Mouse (Mus musculus) midbrain, postnatal 0 days (tissue): ENCODE results near the gene Olfr963. TPM values are rescaled to one million over a fixed set of nuclear protein-coding genes. Genes with fewer than 3 reads are reported as not detected.

Experiments used
- ATAC-seq: fragments of 200-750 bp; cut with Nextera tagmentation; 2 replicates; pipeline ENCODE4 v1.8.0; 2017; ENCODE audit warnings: moderate number of reproducible peaks, mild to moderate bottlenecking, moderate TSS enrichment, moderate library complexity; ENCODE audit not compliant: low FRiP score
- DNase-seq: peaks from one replicate; pipeline ENCODE4 v3.0.0-alpha.2; 2015; ENCODE audit warnings: low spot score
- H3K27ac ChIP-seq: fragments of 300-500 bp; sonication (generic); 2 replicates; pipeline ENCODE4 v1.5.1; 2014; ENCODE audit warnings: low read depth, mild to moderate bottlenecking, low read length, mixed read lengths
- H3K27me3 ChIP-seq: fragments of 300-500 bp; sonication (generic); 2 replicates; pipeline ENCODE4 v1.6.1; 2014; ENCODE audit warnings: low read length, control low read depth, mixed read lengths; ENCODE audit not compliant: insufficient read depth
- H3K36me3 ChIP-seq: fragments of 300-500 bp; sonication (generic); 2 replicates; pipeline ENCODE4 v1.6.1; 2014; ENCODE audit warnings: low read length, control low read depth, mixed read lengths; ENCODE audit not compliant: insufficient read depth
- H3K4me1 ChIP-seq: fragments of 300-500 bp; sonication (generic); 2 replicates; pipeline ENCODE4 v1.6.1; 2014; ENCODE audit warnings: mild to moderate bottlenecking, control low read depth, antibody characterized with exemption, low read length, mixed read lengths; ENCODE audit not compliant: insufficient read depth
- H3K4me2 ChIP-seq: fragments of 300-500 bp; sonication (generic); 2 replicates; pipeline ENCODE4 v1.6.1; 2014; ENCODE audit warnings: low read depth, mild to moderate bottlenecking, low read length, mixed read lengths; ENCODE audit not compliant: poor library complexity, severe bottlenecking
- H3K4me3 ChIP-seq: fragments of 300-500 bp; sonication (generic); 2 replicates; pipeline ENCODE4 v1.5.1; 2014; ENCODE audit warnings: low read depth, mild to moderate bottlenecking, low read length, moderate library complexity
- H3K9ac ChIP-seq: fragments of 300-500 bp; sonication (generic); replicated peaks from 2 replicates; pipeline ENCODE4 v1.6.1; 2014; ENCODE audit warnings: mild to moderate bottlenecking, low read length, moderate library complexity, mixed read lengths; ENCODE audit not compliant: poor library complexity, severe bottlenecking
- H3K9me3 ChIP-seq: fragments of 300-500 bp; sonication (generic); 2 replicates; pipeline ENCODE4 v1.6.1; 2016; ENCODE audit warnings: low read length, control low read depth
- CTCF ChIP-seq: IDR thresholded peaks from 2 replicates; pipeline ENCODE4 v1.5.1; 2016; ENCODE audit warnings: antibody characterized with exemption, mild to moderate bottlenecking
- WGBS: fragments of 180-500 bp; shearing (Covaris S2); extraction: QIAGEN DNeasy Blood & Tissue Kit; methylation state at CpG from one replicate; pipeline ENCODE4 v1.1.7; 2014; 5-methylcytosine and 5-hydroxymethylcytosine counted together
- polyA plus RNA-seq: library from polyadenylated mRNA; unstranded; fragments of >200 nt; fragmentation: Nextera tagmentation; extraction: Ambion mirVana; gene quantifications from 2 replicates; pipeline ENCODE4 v1.2.1, GENCODE M21; 2015
- total RNA-seq: library from RNA; depleted of rRNA; stranded (reverse); fragments of >200 nt; gene quantifications from 2 replicates; pipeline ENCODE4 v1.2.3, GENCODE M21; 2014; rRNA removed

The Olfr963 gene
- total RNA-seq (not detected in 2 replicates), polyA plus RNA-seq (not detected in 2 replicates)

DNA sequence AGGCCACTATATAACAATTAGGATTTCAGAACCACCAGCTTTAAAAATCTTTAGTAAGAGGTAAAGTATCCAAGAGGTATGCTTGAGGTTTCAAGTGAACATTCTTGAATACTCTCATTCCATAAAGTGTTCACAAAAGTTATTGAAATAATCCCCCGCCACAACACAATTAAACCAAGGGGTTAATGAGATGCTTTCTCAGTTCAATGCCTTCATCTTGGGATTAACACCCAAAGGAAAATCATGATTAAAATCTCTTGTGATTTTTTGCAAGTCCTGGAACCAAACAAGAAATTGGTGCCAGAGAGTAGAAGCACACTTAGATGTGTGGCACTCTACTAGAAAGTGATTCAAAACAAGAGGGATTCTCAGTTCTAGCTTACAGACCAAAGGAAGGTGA lies at the start of gene Olfr963:
TSS of gene Olfr963 (plus strand) at position 301 of the 400 bp plus-strand sequence.
- 93% methylated on average over 1 of the region's 1 CpGs for WGBS
- Histone ChIP-seq H3K4me3 (no peak within 1 kb of the TSS), H3K27me3 (no peaks in the 10 kb centered on the region), H3K36me3 (no peaks in the 10 kb centered on the region), H3K27ac (no peak within 1 kb of the TSS), H3K4me2 (no peak within 1 kb of the TSS), H3K4me1 (no peaks in the 10 kb centered on the region), H3K9ac (no peak within 1 kb of the TSS), H3K9me3 (no peaks in the 10 kb centered on the region)
- DNase-seq: no peak
- TF ChIP-seq CTCF: no peak
- no peak for ATAC-seq

DNA sequence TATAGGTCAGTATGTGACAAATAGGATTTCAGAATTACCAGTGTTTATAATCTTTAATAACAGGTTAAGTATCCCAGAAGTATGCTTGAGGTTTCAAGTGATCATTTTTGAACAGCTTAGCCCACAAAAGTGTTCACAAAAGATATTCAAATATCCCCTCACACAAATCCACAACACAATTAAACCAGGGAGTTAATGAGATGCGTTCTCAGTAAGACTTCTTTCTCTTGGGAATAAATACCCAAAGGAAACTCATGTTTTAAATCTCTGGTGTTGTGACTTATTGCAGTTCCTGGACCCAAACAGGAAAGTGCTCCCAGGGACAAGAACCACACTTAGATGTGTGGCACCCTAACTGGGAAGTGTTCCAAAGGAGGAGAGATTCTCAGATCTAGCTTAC lies 45.9 kb upstream of the Olfr963 start, which contains the start of gene Olfr960:
TSS of gene Olfr960 (plus strand) at position 301 of the 400 bp plus-strand sequence.
- 69% methylated on average over 1 of the region's 1 CpGs for WGBS
- Histone ChIP-seq H3K36me3 (no peaks in the 10 kb centered on the region), H3K27me3 (no peaks in the 10 kb centered on the region), H3K9ac (no peak within 1 kb of the TSS), H3K9me3 (no peaks in the 10 kb centered on the region), H3K4me2 (no peak within 1 kb of the TSS), H3K4me3 (no peak within 1 kb of the TSS), H3K4me1 (no peaks in the 10 kb centered on the region), H3K27ac (no peak within 1 kb of the TSS)
- no peak for TF ChIP-seq CTCF
- ATAC-seq: no peak
- DNase-seq: no peak

DNA sequence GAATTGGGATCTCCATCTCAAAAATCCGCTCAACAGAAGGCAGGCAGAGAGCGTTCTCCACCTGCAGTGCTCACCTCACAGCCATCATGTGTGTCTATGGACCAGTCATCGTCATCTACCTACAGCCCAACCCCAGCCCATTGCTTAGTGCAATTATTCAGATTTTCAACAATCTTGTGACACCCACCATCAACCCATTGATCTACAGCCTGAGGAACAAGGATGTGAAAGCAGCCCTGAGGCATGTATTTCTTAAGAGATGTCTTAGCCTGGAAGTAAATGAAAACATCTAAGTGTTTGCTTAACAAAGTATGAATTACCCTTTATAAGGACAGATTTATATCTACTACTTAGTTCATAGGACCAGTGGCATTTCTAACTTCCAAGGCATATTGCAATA lies 43.2 kb upstream of the Olfr963 start:
- DNase-seq: no peak
- no peak for TF ChIP-seq CTCF
- no peak for ATAC-seq
- Histone ChIP-seq H3K27ac (no peak overlapping the region), H3K4me3 (no peak overlapping the region), H3K9me3 (no peaks in the 10 kb centered on the region), H3K9ac (no peak overlapping the region), H3K27me3 (no peaks in the 10 kb centered on the region), H3K4me1 (no peaks in the 10 kb centered on the region), H3K4me2 (no peak overlapping the region), H3K36me3 (no peaks in the 10 kb centered on the region)
- WGBS: 92% methylated on average over 3 of the region's 3 CpGs

DNA sequence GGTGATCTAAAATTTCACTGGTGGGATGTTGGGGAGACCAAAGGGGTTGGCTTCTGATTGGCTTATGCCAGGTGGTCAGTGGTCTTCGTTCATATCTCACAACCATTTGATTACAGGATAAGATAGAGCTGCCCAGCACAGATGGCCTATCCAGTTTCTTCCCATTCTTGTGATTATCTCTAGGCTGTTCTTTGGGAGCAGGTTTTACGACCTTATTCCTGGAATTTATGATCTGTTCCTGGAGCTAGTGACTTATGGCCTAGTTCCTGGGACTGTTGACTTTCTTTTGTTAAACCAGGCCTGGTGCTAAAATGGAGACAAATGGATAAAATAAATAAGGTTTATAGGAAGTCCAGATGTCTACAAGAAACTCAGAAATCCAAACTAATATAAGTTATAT lies 42.3 kb upstream of the Olfr963 start:
- no peak for DNase-seq
- H3K4me1 ChIP-seq: no peaks in the 10 kb centered on the region
- no peaks in the 10 kb centered on the region for H3K9me3 ChIP-seq
- 88% methylated on average over 2 of the region's 2 CpGs for WGBS
- no peak for TF ChIP-seq CTCF
- no peak overlapping the region for H3K4me2 ChIP-seq
- no peak overlapping the region for H3K4me3 ChIP-seq
- H3K9ac ChIP-seq: no peak overlapping the region
- H3K27ac ChIP-seq: no peak overlapping the region
- ATAC-seq: no peak
- no peaks in the 10 kb centered on the region for H3K27me3 ChIP-seq
- no peaks in the 10 kb centered on the region for H3K36me3 ChIP-seq

DNA sequence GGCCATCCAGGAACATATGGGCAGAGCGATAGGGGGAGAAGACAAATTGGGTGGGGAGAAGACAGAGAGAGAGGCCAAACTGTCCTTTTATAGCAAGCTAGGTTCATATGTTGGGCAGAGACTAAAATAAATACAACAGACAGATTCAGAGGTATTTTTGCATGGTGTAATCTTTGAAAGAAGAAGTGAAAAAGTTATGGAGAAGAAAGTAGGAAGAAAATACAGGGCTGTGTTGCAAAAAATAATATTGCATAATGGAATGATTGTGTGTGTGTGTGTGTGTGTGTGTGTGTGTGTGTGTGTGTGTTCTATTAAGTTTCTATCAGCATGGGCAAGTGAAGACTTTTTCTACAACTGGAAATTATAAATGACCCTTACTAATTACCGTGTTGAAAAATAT lies 37.9 kb upstream of the Olfr963 start:
- TF ChIP-seq CTCF: no peak
- WGBS: 93% methylated on average over 2 of the region's 2 CpGs
- Histone ChIP-seq H3K27ac (no peak overlapping the region), H3K36me3 (no peaks in the 10 kb centered on the region), H3K9me3 (no peaks in the 10 kb centered on the region), H3K9ac (no peak overlapping the region), H3K4me1 (no peaks in the 10 kb centered on the region), H3K4me3 (no peak overlapping the region), H3K4me2 (no peak overlapping the region), H3K27me3 (no peaks in the 10 kb centered on the region)
- no peak for ATAC-seq
- no peak for DNase-seq

DNA sequence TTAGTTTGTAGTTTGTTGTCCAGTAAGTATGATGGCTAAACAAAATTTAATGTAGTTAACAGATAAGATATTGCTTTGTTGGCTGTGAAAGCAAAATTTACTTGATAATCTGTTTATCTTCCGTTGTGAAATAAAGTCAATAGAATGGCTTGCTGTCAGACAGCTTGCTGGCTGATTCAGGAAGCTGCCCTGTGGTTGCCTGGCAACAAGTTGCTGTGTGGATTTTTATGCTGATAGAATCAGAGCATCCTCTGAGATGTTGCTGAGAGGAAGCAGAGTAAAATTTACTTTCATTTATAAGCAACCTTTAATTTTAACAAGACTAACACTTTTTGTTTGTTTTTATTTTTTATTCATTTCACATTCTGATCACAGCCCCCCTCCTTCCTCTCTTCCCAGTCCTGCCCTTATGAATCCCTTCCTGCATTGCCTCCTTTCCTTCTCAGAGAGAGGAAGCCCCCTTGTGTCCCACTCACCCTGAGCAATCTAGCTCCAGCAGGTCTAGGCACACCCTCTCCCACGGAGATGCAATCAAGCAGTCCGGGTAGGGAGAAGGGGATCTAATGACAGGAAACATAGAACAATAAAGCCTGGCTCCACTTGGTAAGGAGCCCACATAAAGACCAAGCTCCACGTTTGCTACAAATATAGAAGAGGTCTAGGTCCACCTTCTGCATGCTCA lies 33.0 kb upstream of the Olfr963 start:
- 24% methylated on average over 4 of the region's 4 CpGs for WGBS
- no peak overlapping the region for H3K4me2 ChIP-seq
- no peak overlapping the region for H3K4me3 ChIP-seq
- DNase-seq: peak; percentile 73
- H3K9me3 ChIP-seq: no peaks in the 10 kb centered on the region
- peaks cover 4% of the 10 kb centered on the region; the same call in 1 of the 2 replicates for H3K4me1 ChIP-seq
- H3K27me3 ChIP-seq: no peaks in the 10 kb centered on the region
- H3K9ac ChIP-seq: no peak overlapping the region
- H3K27ac ChIP-seq: peak overlapping the region; percentile 73
- ATAC-seq: peak; percentile 84
- H3K36me3 ChIP-seq: no peaks in the 10 kb centered on the region
- no peak for TF ChIP-seq CTCF
